Mouse (Mus musculus) layer of hippocampus, postnatal 10 days (tissue): ENCODE measurements around the gene Slc26a8. TPM values are rescaled to one million over a fixed set of nuclear protein-coding genes. Genes with fewer than 3 reads are reported as not detected.

ENCODE experiments used
- DNase-seq, 2 experiments: peaks; one replicate each; pipeline ENCODE4 v3.0.0; 2021; ENCODE audit warnings: low spot score in 2 of 2
- total RNA-seq, 2 experiments: library from RNA; stranded (reverse); gene quantifications; 2 replicates each; pipeline ENCODE4 v1.2.3; 2021

The Slc26a8 gene
- total RNA-seq, 2 experiments from 2014 or later, result 7.4 to 9.0 TPM

DNA sequence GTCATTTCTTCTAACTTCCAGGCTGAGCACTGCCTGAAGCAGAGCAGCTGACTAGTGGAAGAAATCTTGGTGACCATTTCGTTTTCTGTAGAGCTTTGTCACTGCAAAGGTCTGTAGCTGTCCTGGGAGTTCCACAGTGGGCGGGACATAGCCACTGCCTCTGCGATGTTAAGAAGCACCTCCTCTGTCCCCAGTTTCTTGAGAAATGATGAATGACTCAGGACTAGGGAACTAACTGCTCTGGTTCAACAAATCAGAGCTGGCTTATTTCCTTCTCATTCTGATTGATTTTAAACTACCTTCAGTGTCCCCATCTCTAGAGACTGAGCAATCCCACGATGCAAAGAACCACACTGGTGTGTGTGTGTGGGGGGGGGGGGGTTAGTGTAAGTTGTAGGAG, 45.9 kb downstream of the Slc26a8 start:
- no peak for DNase-seq

DNA sequence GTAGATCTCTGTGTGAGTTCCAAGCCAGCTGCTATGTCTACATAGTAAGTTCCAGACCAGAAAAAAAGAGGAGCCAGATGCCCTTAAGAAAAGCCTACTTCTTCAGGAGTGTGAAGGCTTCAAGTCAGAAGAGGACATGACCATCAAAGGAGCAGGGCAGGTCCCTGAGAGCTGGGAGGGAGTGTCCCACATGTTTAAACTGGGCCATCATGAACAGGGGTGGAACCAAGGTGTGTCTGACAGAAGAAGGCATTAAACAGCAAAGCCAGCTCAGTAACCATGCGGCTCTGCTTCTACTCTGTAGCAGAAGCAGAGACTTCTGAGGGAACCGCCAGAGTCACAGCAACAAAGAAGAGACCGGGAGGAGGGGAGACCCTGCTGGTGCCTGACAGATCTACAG, 46.3 kb downstream of the Slc26a8 start:
- DNase-seq, result no peak

DNA sequence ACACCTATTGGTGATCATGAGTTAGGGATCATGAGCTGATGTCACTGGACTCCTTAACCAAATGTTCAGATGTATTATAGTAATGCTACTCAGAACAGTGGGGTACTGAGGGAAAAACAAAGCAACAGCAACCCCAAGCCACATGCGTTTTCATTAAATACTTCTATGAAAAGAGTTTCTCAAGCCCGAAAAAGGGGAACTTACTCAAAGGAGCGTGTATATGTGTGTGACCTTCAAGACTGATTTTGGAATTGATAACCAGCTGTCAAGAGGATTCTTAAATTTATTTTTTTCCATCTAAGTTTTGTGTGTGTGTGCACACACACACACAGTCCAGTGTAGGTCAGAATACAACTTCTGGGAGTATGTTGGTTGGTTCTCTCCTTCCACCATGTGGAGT, 49.9 kb downstream of the Slc26a8 start:
- no peak for DNase-seq

DNA sequence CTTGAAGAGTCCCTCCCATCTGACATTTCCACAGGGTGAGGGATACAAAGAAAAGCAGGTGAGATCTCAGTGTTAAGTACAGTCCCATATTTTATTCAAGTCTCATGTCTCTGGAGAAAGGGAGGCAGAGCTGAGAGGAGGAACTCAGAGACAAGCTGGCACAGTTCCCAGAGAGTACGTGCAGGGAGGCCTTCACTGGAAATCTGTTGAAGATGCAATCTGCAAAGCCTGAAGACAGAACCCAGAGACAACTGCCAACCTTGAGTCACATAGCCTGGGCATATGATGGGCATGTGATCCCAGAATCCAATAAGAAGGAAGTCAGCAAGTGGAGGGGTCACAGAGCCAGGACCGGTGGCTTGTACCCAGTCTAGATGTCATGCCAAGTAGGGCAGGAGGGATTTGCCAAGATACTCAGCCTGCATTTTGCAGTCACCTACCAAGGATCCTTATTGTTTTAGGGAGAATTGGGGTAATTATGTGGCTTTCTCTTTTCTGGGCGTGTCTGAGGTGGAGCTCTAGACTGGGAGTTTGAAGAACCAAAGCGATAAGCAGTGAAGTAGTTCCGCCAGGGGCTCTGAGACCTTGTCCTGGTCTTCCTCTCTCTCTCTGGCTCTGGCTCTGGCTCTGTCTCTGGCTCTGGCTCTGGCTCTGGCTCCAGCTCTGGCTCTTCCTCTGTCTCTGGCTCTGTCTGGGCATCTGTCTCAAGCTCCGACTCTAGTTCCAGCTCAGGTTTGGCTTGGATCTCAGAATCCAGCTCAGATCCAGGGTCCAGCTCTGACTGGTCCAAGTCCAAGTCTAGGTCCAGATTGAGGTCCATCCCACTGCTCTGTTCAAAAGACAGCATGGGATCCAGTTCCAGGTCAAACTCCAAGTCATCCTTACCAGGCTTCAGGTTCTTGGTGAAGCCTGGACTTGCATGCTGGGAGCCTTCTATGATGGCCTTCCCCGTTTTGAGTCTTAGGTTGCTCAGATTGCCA, 52.0 kb downstream of the Slc26a8 start:
- peak; percentile 36 to 51 for DNase-seq

DNA sequence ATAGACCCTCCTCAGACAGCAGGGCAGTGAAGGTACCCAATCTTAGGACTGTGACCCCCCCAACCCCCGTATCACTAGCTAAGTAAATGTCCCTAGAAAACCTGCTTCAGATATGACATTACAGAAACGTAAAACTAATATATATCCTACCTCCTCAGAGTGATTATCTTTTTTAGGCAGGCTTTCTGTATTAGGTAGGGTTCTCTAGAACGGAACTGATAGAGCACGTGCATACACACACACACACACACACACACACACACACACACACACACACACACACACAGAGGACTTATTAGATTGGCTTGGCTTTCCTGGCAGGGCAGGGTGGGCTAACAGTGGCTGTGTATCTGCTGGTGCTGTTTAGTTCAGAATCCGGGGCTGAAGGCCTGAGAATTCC, 54.2 kb downstream of the Slc26a8 start:
- DNase-seq, result no peak

DNA sequence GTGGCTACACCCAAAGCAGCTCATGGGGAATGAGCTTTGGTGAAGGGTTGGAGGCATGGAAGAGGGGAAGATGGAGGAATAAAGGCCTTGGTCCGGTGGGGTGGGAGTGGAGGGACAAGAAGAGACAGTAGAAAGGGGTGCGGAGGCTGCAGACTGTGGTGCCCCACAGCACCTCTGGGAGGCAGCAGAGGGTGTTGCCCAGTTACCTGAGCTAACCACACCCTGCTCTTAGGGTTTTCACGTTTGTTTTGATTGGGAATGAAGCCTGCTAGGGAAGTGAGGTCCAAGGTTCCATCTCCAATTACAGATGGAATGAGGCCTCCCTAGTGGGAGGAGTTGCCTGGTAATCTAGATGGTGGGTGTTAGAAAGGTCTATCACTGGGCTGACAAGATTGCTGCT, 60.9 kb downstream of the Slc26a8 start:
- no peak for DNase-seq

DNA sequence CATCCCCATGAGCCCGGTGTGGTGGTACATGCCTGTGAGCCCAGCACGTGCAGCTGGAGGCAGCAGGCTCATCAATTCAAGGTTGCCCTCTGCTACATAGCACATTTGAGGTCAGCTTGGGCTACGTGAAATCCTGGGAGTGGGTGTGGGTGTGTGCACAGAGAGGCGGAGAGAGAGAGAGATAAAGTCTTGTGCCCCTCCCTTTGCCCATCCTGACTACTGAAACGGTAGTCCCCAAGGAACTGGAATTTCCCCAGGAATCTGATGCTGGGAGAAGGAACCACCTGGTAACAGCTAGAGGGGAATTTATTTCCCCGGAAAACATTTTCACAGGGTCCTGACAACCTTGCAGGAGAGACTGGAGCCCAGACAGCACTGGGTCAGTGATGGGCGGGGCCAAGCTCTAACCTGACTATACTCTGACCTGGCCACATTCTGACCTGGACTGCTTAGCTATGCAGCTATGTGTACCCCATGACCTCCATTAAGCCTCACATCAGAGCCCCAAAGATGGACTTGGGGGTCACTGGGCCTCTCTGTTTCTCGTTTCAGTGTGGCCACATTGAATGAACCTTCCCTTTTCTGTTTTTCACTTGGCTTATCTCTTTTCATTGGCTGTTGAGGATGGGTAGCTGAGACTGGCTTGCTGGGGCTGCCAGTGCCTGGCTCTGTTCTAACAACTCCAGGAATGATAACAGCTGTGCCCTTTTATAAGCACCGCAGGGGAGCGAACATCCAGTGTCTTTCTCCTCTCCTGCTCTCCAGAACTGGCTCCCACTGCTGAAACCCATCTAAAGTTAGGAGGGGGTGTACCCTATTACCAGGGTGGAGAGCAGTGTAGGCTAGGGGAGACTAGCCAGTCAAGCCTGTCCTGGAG, 61.5 kb downstream of the Slc26a8 start:
- no peak for DNase-seq

DNA sequence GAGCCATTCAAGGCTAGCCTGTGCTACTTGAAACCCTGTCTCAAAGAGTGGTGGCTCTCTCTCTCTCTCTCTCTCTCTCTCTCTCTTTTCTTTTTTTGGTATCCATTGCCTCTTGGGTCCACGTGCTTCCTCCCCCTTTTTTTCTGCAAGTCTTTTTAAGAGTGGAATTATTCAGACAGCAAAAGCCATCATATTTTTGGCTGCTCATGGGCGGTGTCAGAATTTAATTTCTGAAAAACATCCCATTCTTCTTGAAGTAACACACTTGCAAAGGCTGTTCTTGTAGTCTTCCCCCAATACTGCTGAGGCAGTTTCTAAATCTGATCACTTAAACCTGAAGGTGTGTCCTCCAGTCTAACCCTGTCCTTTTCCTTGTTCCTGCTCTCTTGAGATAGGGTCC, 63.1 kb downstream of the Slc26a8 start:
- DNase-seq, result no peak

DNA sequence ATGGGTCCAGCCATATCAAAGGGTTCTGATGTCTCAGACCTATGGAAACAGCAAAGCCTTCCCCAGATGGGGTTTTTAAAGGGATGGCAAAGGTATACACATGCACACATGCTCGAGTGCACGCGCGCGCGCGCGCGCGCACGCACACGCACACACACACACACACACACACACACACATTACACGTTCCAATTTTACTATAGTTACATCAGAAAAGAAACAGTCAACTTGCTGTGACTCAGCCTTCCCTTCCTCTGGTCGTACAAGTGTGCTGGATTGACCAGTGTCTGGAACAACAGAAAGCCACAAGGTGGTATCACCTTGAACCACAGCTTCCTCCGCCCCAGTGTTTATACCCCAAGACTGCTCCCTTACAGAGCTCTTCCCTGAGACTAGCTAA, 64.7 kb downstream of the Slc26a8 start:
- no peak for DNase-seq

DNA sequence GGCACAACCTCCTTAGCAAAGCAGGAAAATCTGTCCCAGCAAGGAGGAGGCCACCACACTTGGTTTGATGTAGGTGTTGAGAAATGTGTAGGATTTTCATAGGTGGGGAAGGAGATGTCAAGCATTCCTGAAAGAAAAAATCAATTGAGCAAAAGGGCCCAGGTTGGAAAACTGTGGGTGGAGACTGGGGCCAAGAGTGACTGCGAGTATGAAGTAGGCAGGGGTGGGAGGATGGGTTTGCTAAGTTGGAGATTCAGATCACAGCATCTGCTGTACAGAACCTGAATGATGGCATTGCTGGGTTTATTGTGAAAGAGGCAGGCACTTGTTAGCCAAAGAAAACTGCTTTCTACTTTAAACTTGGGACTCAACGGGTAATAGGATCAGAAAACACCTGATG, 65.2 kb downstream of the Slc26a8 start:
- no peak for DNase-seq

DNA sequence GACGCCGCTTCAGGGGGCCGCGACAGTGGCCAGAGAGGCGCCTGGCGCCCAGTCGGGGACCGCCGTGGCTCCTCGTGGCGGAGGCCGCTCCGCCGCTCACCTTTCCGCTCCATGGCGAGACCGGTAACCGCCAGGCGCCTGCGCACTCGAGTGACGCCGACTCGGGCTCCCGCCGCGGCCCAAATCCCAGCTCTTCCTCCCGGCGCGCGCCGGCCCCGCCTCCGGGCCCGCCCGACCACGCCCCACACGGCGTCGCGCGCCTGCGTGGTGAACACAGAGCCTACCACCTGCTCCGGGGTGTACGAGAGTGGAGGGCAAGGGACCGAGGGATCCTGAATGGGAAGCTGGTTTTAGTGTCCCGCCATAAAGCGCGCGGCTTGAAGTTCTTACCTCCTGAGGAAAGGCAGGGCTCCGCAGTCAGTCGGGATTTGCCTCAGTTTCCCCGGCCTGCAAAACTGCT, 67.7 kb downstream of the Slc26a8 start, which contains the start of gene Srpk1:
Srpk1 (minus strand) TSS at position 410 of the 460 bp plus-strand sequence.
- DNase-seq, result peak; percentile 87 to 93

DNA sequence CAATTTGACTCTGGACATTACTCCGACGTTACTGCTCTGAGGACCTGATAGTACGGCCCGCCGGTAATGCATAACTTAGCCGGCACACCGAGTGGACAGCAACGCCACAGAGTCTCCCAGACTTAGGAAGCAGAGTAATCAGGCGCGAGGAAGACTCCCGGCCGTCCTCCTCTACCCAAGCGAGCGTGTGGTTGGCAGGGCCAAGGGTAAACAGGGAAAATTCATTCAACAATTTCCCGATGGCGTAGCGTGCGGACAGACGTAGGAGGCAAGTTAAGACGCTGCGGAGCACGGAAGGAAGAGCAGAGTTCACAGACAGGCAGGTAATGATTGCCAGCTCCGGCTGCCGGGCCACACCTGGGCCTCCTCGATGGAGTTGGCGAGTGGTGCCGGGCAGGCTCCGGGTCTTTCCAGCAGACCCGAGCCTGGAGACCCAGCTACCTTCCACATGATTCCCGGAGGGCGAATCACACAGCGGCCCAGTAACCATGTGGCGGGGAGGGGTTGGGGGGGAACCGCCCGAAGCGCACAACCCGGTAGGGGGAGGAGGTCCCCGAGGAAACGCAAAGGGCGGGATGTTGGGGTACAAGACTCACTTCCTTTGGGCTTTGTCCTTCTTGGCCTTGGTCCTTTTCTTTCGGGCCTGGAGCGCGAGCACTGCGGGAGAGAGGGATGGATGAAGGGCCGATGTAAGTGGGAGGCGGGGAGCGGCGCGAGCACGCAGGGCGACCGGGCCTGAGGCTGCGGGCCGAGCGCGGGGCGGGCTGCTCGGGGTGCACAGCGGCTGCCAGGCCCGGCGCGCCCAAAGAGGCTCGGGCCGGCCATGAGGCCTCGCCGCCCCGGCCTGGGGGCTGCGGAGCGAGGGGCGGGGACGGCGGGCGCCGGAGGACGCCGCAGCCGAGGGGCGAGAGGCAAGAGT, 68.4 kb downstream of the Slc26a8 start:
- peak; percentile 60 to 72 for DNase-seq

DNA sequence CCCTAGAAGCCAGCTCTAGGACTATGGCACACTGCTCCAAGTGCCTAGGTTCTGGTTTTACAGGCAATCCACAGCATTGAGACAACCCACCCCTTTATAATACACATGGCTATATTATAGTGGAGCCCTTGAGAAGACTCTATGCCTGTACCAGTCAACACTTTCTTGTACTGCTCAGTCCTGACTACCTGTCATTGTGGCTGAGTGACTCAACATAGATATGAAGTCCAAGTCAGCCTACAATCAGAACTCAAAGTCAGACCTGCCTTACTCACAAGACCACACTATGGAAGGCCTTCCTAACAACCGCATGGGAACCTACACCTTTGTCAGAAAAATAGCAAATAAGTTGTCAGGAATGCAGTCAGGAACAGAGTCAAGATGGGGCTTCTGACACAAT, 71.3 kb downstream of the Slc26a8 start:
- DNase-seq, result no peak

DNA sequence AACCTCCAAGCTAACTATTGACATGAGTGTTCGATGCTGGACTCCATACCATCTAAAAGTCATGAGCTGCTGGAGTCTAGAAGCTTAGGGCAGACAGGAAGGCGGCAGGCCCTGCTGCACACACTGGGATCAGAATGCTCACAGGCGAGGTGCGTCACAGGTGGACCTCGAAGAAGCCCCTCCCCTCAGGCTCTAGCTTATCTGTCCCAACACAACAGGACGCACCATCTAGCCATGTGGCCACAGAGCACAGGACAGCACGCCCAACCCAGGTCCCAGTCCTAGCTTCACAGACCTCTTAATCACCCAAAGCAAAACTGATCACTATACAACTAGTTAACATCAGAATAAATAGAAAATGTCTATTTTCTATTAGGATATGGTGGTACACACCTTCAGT, 71.9 kb downstream of the Slc26a8 start:
- no peak for DNase-seq

DNA sequence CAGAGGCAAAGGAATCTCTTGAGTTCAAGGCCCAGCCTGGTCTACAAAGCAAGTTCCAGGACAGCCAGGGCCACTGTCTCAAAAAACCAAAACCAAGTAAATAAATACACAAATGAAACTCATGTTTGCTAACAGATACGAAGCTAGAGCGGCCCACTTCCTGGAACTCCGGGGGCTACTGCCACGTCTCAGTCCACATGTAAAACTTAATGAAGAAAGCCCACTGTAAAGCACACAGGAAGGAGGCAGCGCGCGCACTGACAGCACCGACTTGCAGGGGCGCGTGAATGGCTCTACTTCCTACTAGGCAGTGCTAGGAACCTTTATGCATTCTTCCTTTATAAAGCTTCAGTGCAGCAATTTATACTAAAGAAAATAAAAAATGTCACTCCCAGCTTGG, 72.4 kb downstream of the Slc26a8 start:
- DNase-seq, result no peak

DNA sequence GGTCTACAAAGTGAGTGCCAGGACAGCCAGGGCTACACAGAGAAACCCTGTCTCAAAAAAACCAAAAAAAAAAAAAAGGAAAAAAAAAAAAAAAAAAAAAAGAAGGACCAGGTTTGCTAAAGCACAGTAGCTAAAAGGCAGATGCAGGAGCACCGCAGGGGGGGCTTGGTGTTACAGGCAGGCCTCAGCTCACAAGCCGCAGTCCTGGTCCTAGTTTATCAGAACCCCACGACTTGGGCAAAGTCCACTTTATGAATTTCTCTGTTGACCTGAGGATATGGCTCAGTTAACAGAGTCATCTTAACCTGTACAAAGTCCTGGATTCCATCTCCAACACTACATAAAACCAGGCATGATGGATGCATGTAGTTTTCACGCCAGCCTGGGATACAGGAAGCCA, 74.7 kb downstream of the Slc26a8 start:
- no peak for DNase-seq

DNA sequence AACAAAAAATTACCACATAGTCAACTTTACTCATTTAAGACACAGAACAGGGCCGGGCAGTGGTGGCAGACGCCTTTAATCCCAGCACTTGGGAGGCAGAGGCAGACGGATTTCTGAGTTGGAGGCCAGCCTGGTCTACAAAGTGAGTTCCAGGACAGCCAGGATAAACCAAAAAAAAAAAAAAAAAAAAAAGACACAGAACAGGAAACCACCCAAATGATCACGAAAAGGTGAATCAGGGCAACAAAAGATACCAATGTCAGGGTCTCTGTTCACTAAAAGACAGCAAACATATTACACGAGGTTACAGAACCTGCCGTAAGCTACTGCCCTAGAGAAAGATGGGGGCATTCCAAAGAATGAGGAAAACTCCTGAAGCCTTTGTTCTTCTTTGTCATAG, 76.9 kb downstream of the Slc26a8 start:
- no peak for DNase-seq

DNA sequence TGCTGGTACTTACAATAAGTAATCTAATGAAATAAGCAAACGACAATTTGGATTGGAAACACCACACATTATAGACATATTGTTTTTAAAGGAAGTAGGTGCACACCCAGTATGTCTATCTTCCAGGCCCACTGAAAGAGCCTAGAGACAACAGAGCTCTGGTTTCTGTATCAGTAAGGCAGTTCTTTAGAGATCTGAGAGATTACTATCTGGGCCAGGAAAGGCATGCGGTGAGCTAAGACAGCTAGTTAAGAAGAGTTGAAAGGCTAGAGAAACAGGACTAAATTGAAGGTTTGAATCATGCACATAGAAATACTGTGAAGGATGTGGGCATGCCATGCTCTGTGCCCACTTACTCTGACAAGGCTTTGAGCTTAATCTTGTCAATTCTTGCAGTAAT, 77.4 kb downstream of the Slc26a8 start:
- no peak for DNase-seq

DNA sequence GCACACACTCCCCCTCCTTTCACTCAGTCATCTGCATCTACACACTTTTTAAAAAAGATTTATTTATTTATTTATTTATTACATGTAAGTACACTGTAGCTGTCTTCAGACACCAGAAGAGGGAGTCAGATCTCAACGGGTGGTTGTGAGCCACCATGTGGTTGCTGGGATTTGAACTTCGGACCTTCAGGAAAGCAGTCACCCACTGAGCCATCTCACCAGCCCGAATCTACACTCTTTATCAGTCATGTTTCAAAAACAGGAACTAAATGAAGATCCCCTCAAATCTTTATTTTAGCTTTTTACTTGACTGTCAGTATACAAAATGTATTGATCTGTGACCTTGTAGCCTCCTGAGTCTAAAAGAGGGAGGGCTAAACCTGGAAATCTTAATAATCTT, 80.5 kb downstream of the Slc26a8 start:
- no peak for DNase-seq

DNA sequence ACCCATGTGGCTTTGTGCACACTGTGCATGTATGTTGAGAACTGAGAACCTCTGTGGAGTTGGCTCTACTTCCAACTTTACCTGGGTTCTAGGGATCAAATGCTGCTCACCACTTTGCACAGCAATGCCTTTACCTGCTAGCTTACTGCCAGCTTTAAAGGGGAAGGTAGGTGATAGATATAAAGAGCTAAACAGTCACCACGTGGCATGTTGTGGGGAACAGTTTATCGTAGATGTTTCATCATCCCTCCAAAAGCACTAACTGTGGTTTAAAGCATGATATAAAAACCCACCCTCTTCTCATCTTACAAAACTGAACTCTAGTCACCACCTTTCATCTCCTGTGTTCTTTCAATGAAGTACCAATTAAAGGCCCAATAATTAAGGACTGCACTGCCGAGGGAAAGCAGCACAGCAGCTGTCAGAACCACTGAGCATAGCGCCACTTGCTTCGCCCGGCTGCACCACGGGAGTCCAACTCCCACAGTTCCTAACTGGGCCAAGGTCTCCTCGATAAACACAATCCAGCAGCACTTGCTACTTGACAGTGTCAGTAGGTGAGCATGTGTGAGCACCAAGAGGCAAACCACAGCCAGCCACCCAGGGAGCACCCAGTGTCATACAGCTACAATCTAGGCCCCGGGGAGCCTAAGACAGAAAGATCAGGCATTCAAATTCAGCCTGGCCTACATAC, 88.3 kb downstream of the Slc26a8 start:
- no peak for DNase-seq
